Mouse (Mus musculus): Measurements from ENCODE around the gene Clec11a.
"Not testable (repeated sequence)": the region's sequence is repeated elsewhere in the genome, so short reads cannot be mapped to it uniquely, and the experiment has no call there.

Clec11a gene

GRCm38 (mm10) chr7:44326614-44327013 is 19.9 kb upstream of the Clec11a start:
- no peak for DNase-seq (ENCODE audit: low read depth in 2 of 2, low spot score in 2 of 2)

DNA sequence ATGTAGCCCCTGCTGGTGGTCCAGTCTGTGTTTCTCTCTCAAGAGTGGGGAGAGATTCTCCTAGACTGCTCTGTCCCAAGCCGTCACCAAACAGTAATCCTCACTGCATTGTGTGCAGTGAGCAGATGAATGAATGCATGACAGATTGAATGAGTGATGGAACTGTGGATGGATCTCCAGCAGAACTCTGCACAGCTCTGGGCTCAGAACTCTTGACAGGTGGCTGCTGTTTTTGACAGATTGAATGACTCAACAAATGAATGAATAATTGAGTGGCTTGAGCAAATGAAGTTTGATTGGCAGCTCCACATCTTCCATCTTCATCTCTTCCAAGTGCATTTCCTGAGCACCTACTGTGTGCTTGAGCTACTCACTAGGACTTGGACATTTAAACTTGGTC is 15.6 kb upstream of the Clec11a start:
- DNase-seq (ENCODE audit: low read depth in 2 of 2, low spot score in 2 of 2), result no peak

GRCm38 (mm10) chr7:44320886-44321285 is 14.2 kb upstream of the Clec11a start:
- DNase-seq (ENCODE audit: low read depth in 2 of 2, low spot score in 2 of 2), result no peak

- DNase-seq (ENCODE audit: low read depth in 2 of 2, low spot score in 2 of 2), result no peak
Observed at GRCm38 (mm10) chr7:44317913-44318312, 11.2 kb upstream of the Clec11a start.

GRCm38 (mm10) chr7:44312484-44312883 is 5.8 kb upstream of the Clec11a start:
- no peak for DNase-seq (ENCODE audit: low read depth in 2 of 2, low spot score in 2 of 2)

GRCm38 (mm10) chr7:44311713-44312304 is 5.1 kb upstream of the Clec11a start:
- DNase-seq (ENCODE audit: low read depth in 2 of 2, low spot score in 2 of 2), result no peak

DNA sequence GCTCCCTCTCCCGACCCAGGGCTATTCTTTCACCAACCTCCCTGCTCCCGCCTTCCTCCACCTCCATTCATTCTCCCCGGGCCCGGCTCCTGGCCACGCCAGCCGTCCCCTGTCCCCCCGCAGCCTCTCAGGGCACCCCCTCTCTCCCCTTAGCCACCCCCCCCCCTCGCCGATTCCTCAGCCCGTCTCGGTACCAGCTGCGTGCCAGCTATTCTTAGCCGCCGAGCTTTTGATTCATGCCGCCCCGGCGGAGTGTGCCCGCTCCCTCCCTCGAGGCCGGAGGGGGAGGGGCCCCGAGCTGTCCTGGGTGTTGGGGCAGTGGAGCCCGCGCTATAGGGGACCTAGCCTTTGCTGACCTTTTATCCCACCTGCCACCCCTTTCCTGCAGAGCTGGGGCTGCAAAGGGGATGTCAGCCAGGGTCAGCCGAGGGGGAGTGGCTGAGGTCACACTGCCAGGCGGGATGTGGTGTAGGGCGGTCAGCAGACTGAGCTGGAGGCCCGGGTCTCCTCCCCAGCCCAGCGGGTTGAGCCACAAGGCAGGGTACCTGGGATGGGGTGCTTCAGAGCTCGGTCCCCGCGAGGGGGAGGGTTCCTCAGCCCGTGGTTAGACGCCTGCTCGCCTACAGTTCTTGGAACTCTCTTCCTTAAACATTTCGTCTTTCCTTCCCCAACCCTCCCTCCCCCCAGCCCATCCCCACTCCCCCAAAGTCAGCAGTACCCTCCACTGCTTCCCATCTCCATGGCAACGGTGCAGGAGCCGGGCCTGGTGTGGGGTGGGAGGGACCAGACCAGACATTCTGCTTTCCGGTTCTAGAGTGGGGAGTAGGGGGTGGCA is 4.4 kb upstream of the Clec11a start:
- no peak for DNase-seq (ENCODE audit: low read depth in 2 of 2, low spot score in 2 of 2)

DNA sequence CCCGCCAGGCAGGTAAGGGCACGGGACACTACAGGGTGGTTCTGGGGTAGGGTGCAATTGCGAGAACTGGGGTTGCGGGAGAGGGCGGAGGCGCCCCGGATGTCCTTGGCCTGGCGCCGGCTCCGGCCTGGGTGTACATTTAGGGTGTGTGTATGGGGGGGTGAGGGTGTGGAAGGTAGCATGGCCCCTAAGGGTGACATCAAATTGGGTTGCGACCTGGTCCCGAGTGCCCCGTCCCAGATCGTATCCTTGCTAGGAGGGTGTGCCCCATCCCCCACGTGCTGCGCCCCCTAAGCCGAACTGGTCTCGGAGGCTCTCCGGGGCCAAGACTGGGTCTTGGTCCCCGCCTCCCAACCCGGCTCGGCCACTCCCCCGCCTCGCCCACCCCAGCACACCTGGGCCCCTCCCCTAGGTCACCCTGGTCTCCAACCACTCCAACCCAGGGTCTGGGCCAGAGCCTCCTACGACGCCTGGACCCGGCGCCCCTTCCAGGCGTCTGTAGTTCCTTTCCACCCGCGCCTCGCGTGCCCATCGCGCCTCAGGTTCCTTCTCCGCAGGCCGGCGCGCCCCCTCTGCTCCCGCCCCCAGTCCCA is 3.7 kb upstream of the Clec11a start:
- no peak for DNase-seq (ENCODE audit: low read depth in 2 of 2, low spot score in 2 of 2)

DNA sequence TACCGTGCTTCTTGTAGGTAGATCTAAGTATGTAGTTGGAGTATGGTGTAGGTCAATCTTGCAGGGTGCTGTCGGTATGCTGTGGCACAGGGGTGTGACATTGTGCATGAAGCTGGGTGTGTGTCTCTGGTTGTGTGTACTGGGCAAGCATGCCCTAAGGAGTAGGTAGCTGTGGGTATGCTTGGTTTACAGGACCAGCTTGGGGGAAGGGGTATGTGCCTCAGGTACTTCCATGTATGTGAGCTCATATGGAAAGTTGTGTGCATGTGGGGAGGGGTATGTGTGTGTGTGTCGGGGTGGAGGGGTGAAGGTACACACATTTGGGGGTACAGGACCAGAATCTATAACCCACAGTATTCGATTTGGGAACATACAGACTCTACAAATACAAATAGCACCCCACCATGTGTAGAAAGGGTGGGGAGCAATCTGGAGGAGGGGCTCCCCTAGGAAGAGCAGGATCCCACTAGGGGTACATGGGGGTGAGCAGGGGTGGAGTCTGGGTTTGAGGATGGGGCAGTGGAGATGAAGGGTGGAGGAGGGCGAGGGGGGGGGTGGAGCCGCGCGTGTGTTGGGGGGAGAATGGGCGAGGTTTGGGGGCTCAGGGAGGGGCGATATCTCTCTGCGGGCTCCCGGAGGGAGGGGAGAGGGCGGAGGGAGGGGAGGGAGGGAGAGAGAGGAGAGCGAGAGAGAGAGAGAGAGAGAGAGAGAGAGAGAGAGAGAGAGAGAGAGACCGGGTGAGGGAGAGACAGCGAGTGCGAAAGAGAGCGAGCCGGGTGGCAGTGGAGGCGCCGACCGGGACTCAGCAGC is 3.0 kb upstream of the Clec11a start, which contains the start of gene Shank1:
TSS of gene Shank1 (plus strand) at position 779 of the 810 bp plus-strand sequence.
- no peak for DNase-seq (ENCODE audit: low read depth in 2 of 2, low spot score in 2 of 2)

- DNase-seq (ENCODE audit: low read depth in 2 of 2, low spot score in 2 of 2), result no peak
Observed at GRCm38 (mm10) chr7:44307261-44308020, 739 bp upstream of the Clec11a start.

- DNase-seq (ENCODE audit: low read depth in 2 of 2, low spot score in 2 of 2), result no peak
Observed at GRCm38 (mm10) chr7:44305686-44306085, 1.0 kb downstream of the Clec11a start.

DNA sequence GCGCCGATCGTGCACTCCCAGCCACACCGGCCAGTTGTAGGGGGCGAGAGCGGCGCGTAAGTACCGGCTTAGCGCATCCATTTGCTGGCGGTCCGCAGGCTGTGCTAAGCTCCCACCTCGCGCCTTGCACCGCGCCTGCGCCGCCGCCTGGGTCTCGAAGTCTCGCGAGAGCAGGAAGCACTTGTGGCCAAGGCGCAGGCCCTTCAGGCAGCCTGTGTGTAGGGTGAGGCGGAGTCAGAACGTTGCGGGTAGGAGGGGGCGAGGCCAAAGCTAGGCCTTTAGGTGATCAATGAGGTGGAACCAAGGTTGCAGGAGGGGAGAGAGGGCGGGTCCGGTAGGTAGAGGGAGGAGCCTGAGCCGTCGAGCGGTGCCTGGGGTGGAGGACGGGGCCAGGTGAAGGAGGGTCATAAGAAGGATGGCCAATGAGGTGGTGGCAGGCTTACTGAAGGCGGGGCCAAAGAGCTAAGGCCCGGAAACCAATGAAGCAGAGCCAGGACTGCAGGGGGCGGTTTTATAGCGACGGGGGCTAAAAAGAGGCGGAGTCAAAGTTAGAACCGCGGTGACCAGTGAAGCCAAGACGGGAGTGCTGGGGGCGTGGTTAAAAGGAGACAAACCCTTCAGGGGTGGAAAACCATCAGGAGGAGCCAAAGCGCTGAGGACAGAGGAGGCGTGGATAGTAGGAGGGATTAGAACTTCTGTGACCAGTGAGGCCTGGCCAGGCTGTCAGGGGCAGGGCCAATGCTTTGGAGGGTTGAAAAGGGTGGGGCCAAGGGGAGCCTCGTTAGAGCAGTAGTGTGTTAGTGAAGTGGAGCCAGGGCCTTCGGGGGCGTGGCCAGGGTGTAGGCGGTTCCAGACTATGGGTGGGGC is 1.7 kb downstream of the Clec11a start:
- DNase-seq (ENCODE audit: low read depth in 2 of 2, low spot score in 2 of 2), result peak; percentile 94 to 95

GRCm38 (mm10) chr7:44304463-44304774 is 2.3 kb downstream of the Clec11a start:
- no peak for DNase-seq (ENCODE audit: low read depth in 2 of 2, low spot score in 2 of 2)

GRCm38 (mm10) chr7:44303346-44304340 is 3.1 kb downstream of the Clec11a start:
- no peak for DNase-seq (ENCODE audit: low read depth in 2 of 2, low spot score in 2 of 2)

- not testable (repeated sequence) for DNase-seq (ENCODE audit: low read depth in 2 of 2, low spot score in 2 of 2)
Observed at GRCm38 (mm10) chr7:44297501-44297900, 9.2 kb downstream of the Clec11a start.

DNA sequence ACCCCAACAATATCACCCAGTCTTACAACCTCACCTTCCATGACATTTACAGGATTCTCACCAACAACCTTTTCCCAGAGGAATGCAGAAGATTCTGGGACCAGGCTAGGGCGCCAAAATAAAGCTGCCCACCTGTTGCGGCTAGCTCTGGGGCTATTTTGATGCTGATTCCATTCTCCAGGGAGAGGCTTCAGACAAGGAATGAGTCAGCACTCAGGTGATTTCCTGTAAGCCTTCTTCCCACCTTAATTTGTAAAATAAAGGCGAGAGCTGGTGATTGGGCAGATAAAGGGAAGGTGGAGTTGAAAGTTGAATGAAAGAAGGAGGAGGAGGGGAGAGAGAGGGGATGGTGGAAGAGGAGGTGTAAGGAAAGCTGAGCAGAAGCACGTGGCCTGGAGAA is 15.3 kb downstream of the Clec11a start:
- no peak for DNase-seq (ENCODE audit: low read depth in 2 of 2, low spot score in 2 of 2)

DNA sequence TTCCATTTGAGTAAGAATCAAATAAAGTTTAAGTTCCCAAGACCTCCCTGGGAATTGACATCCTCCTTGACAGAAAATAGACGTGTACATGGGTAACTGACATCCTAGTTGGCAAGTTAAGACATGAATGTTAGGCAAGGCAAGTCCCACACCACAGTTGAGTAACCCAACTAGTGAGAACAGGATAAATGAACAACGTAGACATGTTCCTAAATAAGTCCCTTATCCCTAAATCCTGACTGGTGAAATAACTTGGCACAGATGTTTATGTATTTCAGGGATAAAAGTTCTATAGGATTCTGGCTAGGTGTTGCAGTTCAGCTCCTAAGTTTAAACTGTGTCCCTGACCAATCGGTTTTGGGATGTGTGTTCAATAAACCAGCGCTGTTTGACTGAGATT is 15.7 kb downstream of the Clec11a start:
- no peak for DNase-seq (ENCODE audit: low read depth in 2 of 2, low spot score in 2 of 2)

DNA sequence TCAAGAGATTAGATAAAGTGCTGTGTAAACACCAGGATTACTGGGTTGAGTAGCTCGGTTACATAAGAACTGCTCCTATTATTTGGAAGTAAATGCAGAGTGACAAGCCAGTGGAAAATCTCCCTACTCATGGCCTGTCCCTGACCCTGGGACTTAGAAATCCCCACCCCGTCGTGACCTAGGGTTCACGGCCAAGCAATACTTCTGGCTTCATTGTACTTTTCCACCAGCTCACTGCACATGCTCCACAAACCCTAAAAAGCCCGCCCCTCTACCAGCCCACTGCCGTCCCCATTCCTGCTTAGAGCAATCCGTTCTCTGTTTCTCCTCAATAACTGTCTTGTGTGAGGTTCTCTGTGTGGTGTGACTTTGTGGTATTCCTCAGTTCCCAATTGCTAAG is 18.9 kb downstream of the Clec11a start:
- DNase-seq (ENCODE audit: low read depth in 2 of 2, low spot score in 2 of 2), result no peak

- DNase-seq (ENCODE audit: low read depth in 2 of 2, low spot score in 2 of 2), result no peak
Observed at GRCm38 (mm10) chr7:44281586-44281985, 25.1 kb downstream of the Clec11a start.
